Mouse (Mus musculus) heart, embryonic 11.5 days (tissue): ENCODE measurements around the gene Mall. TPM values are rescaled to one million over a fixed set of nuclear protein-coding genes. Genes with fewer than 3 reads are reported as not detected.

Experiments used
- ATAC-seq: fragments of 200-750 bp; cut with Nextera tagmentation; replicated peaks from 2 replicates; pipeline ENCODE4 v1.8.0; 2017; ENCODE audit warnings: moderate library complexity; ENCODE audit not compliant: insufficient number of reproducible peaks, low FRiP score, low TSS enrichment
- H3K27ac ChIP-seq: fragments of 300-500 bp; sonication (generic); 2 replicates; pipeline ENCODE4 v1.5.1; 2014; ENCODE audit warnings: mild to moderate bottlenecking, low read depth, low read length
- H3K27me3 ChIP-seq: fragments of 300-500 bp; sonication (generic); 2 replicates; pipeline ENCODE4 v1.6.1; 2014; ENCODE audit warnings: mild to moderate bottlenecking, low read length, mixed read lengths; ENCODE audit not compliant: control insufficient read depth, insufficient read depth
- H3K36me3 ChIP-seq: fragments of 300-500 bp; sonication (generic); 2 replicates; pipeline ENCODE4 v1.6.1; 2014; ENCODE audit warnings: mild to moderate bottlenecking, low read length, moderate library complexity, mixed read lengths; ENCODE audit not compliant: control insufficient read depth, insufficient read depth
- H3K4me1 ChIP-seq: fragments of 300-500 bp; sonication (generic); 2 replicates; pipeline ENCODE4 v1.6.1; 2014; ENCODE audit warnings: low read length; ENCODE audit not compliant: control insufficient read depth, insufficient read depth
- H3K4me2 ChIP-seq: fragments of 300-500 bp; sonication (generic); 2 replicates; pipeline ENCODE4 v1.6.1; 2014; ENCODE audit warnings: mild to moderate bottlenecking, moderate library complexity
- H3K4me3 ChIP-seq: fragments of 300-500 bp; sonication (generic); 2 replicates; pipeline ENCODE4 v1.5.1; 2014; ENCODE audit warnings: low read depth, low read length
- H3K9ac ChIP-seq: fragments of 300-500 bp; sonication (generic); 2 replicates; pipeline ENCODE4 v1.6.1; 2014; ENCODE audit warnings: mild to moderate bottlenecking, low read depth, low read length, moderate library complexity
- H3K9me3 ChIP-seq: fragments of 300-500 bp; sonication (generic); replicated peaks from 2 replicates; pipeline ENCODE4 v1.6.1; 2016; ENCODE audit warnings: low read length; ENCODE audit not compliant: control insufficient read depth
- WGBS: fragments of 180-500 bp; shearing (Covaris S2); extraction: QIAGEN DNeasy Blood & Tissue Kit; methylation state at CpG from one replicate; pipeline ENCODE4 v1.1.7; 2014; ENCODE audit not compliant: insufficient replicate concordance; 5-methylcytosine and 5-hydroxymethylcytosine counted together
- polyA plus RNA-seq: library from polyadenylated mRNA; unstranded; fragments of >200 nt; fragmentation: Nextera tagmentation; extraction: Ambion mirVana; gene quantifications from 2 replicates; pipeline ENCODE4 v1.2.1, GENCODE M21; 2014

The Mall gene
- polyA plus RNA-seq, 1 experiment from 2014 or later, result 2.5 TPM

- Histone ChIP-seq H3K9me3 (no peaks in the 10 kb centered on the region), H3K36me3 (no peaks in the 10 kb centered on the region), H3K27ac (0 out of 2 replicates have a peak overlapping the region, but pooled peaks have one; percentile 0), H3K4me2 (no peak overlapping the region), H3K4me3 (no peak overlapping the region), H3K4me1 (no peaks in the 10 kb centered on the region), H3K27me3 (no peaks in the 10 kb centered on the region), H3K9ac (no peak overlapping the region)
- no peak for ATAC-seq
- 60% methylated on average over 3 of the region's 3 CpGs for WGBS
Measured at GRCm38 (mm10) chr2:127737885-127738284, 8.2 kb upstream of the Mall start.

GRCm38 (mm10) chr2:127736631-127737209 lies 7.0 kb upstream of the Mall start:
- WGBS, result 51% methylated on average over 6 of the region's 6 CpGs
- Histone ChIP-seq H3K36me3 (no peaks in the 10 kb centered on the region), H3K4me3 (no peak overlapping the region), H3K9me3 (no peaks in the 10 kb centered on the region), H3K4me2 (no peak overlapping the region), H3K27ac (no peak overlapping the region), H3K4me1 (no peaks in the 10 kb centered on the region), H3K9ac (no peak overlapping the region), H3K27me3 (no peaks in the 10 kb centered on the region)
- ATAC-seq, result no peak

GRCm38 (mm10) chr2:127735512-127736145 lies 5.9 kb upstream of the Mall start:
- whole genome bisulfite sequencing, result 75% methylated on average over 9 of the region's 9 CpGs

GRCm38 (mm10) chr2:127734889-127735288 lies 5.2 kb upstream of the Mall start:
- no peak overlapping the region for H3K9ac ChIP-seq
- 68% methylated on average over 5 of the region's 5 CpGs for WGBS
- H3K36me3 ChIP-seq, result no peaks in the 10 kb centered on the region
- H3K27me3 ChIP-seq, result peaks cover 3% of the 10 kb centered on the region; the same call in 1 of the 2 replicates
- no peak for ATAC-seq
- H3K4me1 ChIP-seq, result 0 out of 2 replicates have a peak, but pooled peaks cover 3% of the 10 kb centered on the region
- no peaks in the 10 kb centered on the region for H3K9me3 ChIP-seq
- H3K4me2 ChIP-seq, result no peak overlapping the region
- H3K27ac ChIP-seq, result no peak overlapping the region
- no peak overlapping the region for H3K4me3 ChIP-seq

More at GRCm38 (mm10) chr2:127735512-127736145, 5.9 kb upstream of the Mall start:
- Histone ChIP-seq H3K4me3 (no peak overlapping the region), H3K4me1 (no peaks in the 10 kb centered on the region), H3K9ac (no peak overlapping the region), H3K4me2 (no peak overlapping the region), H3K36me3 (no peaks in the 10 kb centered on the region), H3K27ac (no peak overlapping the region), H3K9me3 (no peaks in the 10 kb centered on the region), H3K27me3 (no peaks in the 10 kb centered on the region)
- ATAC-seq, result no peak

GRCm38 (mm10) chr2:127730301-127730997 lies 717 bp upstream of the Mall start:
- Histone ChIP-seq H3K27ac (no peak overlapping the region), H3K4me3 (no peak overlapping the region), H3K9ac (no peak overlapping the region), H3K4me1 (0 out of 2 replicates have a peak, but pooled peaks cover 7% of the 10 kb centered on the region), H3K27me3 (peaks cover 4% of the 10 kb centered on the region; the same call in 1 of the 2 replicates), H3K36me3 (no peaks in the 10 kb centered on the region), H3K9me3 (no peaks in the 10 kb centered on the region), H3K4me2 (no peak overlapping the region; the same call in 1 of the 2 replicates)
- ATAC-seq, result no peak
- WGBS, result 43% methylated on average over 7 of the region's 7 CpGs

GRCm38 (mm10) chr2:127728661-127729450 lies 876 bp downstream of the Mall start:
- 0 out of 2 replicates have a peak overlapping the region, but pooled peaks have one; percentile 26 for H3K4me3 ChIP-seq
- no peaks in the 10 kb centered on the region for H3K9me3 ChIP-seq
- H3K4me2 ChIP-seq, result peak overlapping the region; percentile 66
- no peaks in the 10 kb centered on the region for H3K36me3 ChIP-seq
- peaks cover 4% of the 10 kb centered on the region; the same call in 1 of the 2 replicates for H3K27me3 ChIP-seq
- no peak overlapping the region; the same call in 1 of the 2 replicates for H3K9ac ChIP-seq
- 37% methylated on average over 15 of the region's 15 CpGs for WGBS
- H3K27ac ChIP-seq, result no peak overlapping the region
- ATAC-seq, result peak; percentile 57; the same call in 1 of the 2 replicates
- H3K4me1 ChIP-seq, result 0 out of 2 replicates have a peak, but pooled peaks cover 7% of the 10 kb centered on the region

- Histone ChIP-seq H3K36me3 (no peaks in the 10 kb centered on the region), H3K27me3 (peaks cover 4% of the 10 kb centered on the region; the same call in 1 of the 2 replicates), H3K9me3 (no peaks in the 10 kb centered on the region), H3K4me1 (peaks cover 9% of the 10 kb centered on the region; the same call in 1 of the 2 replicates), H3K27ac (no peak overlapping the region), H3K4me2 (no peak overlapping the region), H3K4me3 (no peak overlapping the region), H3K9ac (no peak overlapping the region)
- no peak for ATAC-seq
- WGBS, result 65% methylated on average over 6 of the region's 6 CpGs
Measured at GRCm38 (mm10) chr2:127728146-127728545, 1.6 kb downstream of the Mall start.

- Histone ChIP-seq H3K9ac (no peak overlapping the region), H3K9me3 (no peaks in the 10 kb centered on the region), H3K4me3 (no peak overlapping the region), H3K36me3 (no peaks in the 10 kb centered on the region), H3K4me2 (no peak overlapping the region), H3K27me3 (no peaks in the 10 kb centered on the region), H3K27ac (peak overlapping the region; percentile 96), H3K4me1 (peaks cover 16% of the 10 kb centered on the region)
- ATAC-seq, result no peak
- WGBS, result 40% methylated on average over 4 of the region's 4 CpGs
Measured at GRCm38 (mm10) chr2:127723193-127723592, 6.5 kb downstream of the Mall start.
